In genomic region chr5:130196307-130196706, GRCm38 (mm10) we compare ENCODE assay signal across 18 mouse cellular contexts. TPM values are rescaled to one million over a fixed set of nuclear protein-coding genes. Genes with fewer than 3 reads are reported as not detected.
DNase-seq lines count a peak whose midpoint lies in the region; ATAC-seq lines count a peak whose summit lies in the region.
"Had no signal": no experiment of that assay in that cellular context is flagged by ENCODE, and none has a peak within 500 bp of the region (broad histone marks: within the 10 kb centered on the region; RNA-seq: fewer than 3 reads in every experiment).

No protein-coding gene starts in this region.

- 0 out of 2 replicates have a peak overlapping the region, but pooled peaks have one; percentile 11 for H3K27ac ChIP-seq in kidney, embryonic 16.5 days (ENCODE audit: low read length)
- H3K27ac ChIP-seq: heart, adult 2 months; hindbrain, postnatal 0 days had no signal

- no peak overlapping the region for H3K9ac ChIP-seq in kidney, embryonic 16.5 days (replicated peaks; ENCODE audit: low read length)

- H3K4me1 ChIP-seq in kidney, embryonic 16.5 days (ENCODE audit: insufficient read depth, low read length) = no peaks in the 10 kb centered on the region

- H3K4me3 ChIP-seq in kidney, embryonic 16.5 days (ENCODE audit: low read length) = no peak overlapping the region
- H3K4me3 ChIP-seq: erythroblast, embryonic 14.5 days; heart, adult 2 months had no signal

- 62% methylated on average over 1 of the region's 1 CpGs for WGBS in kidney, embryonic 16.5 days

- H3K27me3 ChIP-seq in kidney, embryonic 16.5 days (ENCODE audit: insufficient read depth, low read length) = no peaks in the 10 kb centered on the region

- ATAC-seq in frontal cortex, adult (ENCODE audit: low TSS enrichment) = peak; percentile 34; the same call in 1 of the 2 replicates
- ATAC-seq in kidney, embryonic 16.5 days (ENCODE audit: low FRiP score, low TSS enrichment) = peak; percentile 36; the same call in 1 of the 2 replicates
- ATAC-seq: hindbrain, postnatal 0 days had no signal

- H3K36me3 ChIP-seq in kidney, embryonic 16.5 days (ENCODE audit: insufficient read depth, low read length) = peaks cover 30% of the 10 kb centered on the region

- no peaks in the 10 kb centered on the region for H3K9me3 ChIP-seq in kidney, embryonic 16.5 days (ENCODE audit: low read length)

- no peak for DNase-seq in frontal cortex, postnatal 25 days (ENCODE audit: low spot score in 2 of 2)
- no peak for DNase-seq in kidney, adult 9 months
- DNase-seq in A20 (ENCODE audit: low read depth, low spot score) = peak; percentile 70
- DNase-seq in induced T-regulatory cell, adult 2 months (ENCODE audit: low read depth) = peak; percentile 76
- DNase-seq in Muller cell, postnatal 12 days (ENCODE audit: inconsistent ontology term) = no peak
- DNase-seq in lung, postnatal 4 days = no peak
- DNase-seq: adrenal gland, postnatal 36 days; cerebellum, postnatal 10 days; heart, adult 2 months; heart, postnatal 36 days; kidney, postnatal 4 days; lung, postnatal 14 days; midbrain, embryonic 14.5 days; right cerebral cortex, postnatal 25 days had no signal

- no peak overlapping the region for H3K4me2 ChIP-seq in kidney, embryonic 16.5 days (replicated peaks; ENCODE audit: low read depth, low read length)

RNA-seq across cellular contexts. Expression of gene Tmem248, which starts 20.6 kb away (rescaled TPM):
- polyA plus RNA-seq in kidney, embryonic 16.5 days (2015; fragmentation: Nextera tagmentation; extraction: Ambion mirVana) = 33.4 and 35.1 TPM in 2 replicates

RNA-seq across cellular contexts. Expression of gene Rabgef1, which starts 24.7 kb away (rescaled TPM):
- 32.6 and 33.2 TPM in 2 replicates for polyA plus RNA-seq in kidney, embryonic 16.5 days (2015; fragmentation: Nextera tagmentation; extraction: Ambion mirVana)

RNA-seq across cellular contexts. Expression of gene Kctd7, which starts 51.6 kb away (rescaled TPM):
- 5.9 and 6.3 TPM in 2 replicates for polyA plus RNA-seq in kidney, embryonic 16.5 days (2015; fragmentation: Nextera tagmentation; extraction: Ambion mirVana)

RNA-seq across cellular contexts. Expression of gene Sbds, which starts 59.0 kb away (rescaled TPM):
- 72.2 and 77.6 TPM in 2 replicates for polyA plus RNA-seq in kidney, embryonic 16.5 days (2015; fragmentation: Nextera tagmentation; extraction: Ambion mirVana)

RNA-seq across cellular contexts. Expression of gene Tyw1, which starts 59.1 kb away (rescaled TPM):
- polyA plus RNA-seq in kidney, embryonic 16.5 days (2015; fragmentation: Nextera tagmentation; extraction: Ambion mirVana) = 30.2 and 34.1 TPM in 2 replicates

Comparison
In these comparisons a context has a peak if more than half of its experiments do, and no peak if none do; other contexts are left out.
1. DNase-seq: peak in A20 (single experiment) and induced T-regulatory cell, adult 2 months (single experiment); none in frontal cortex, postnatal 25 days (0 of 2), kidney, adult 9 months (single experiment), Muller cell, postnatal 12 days (single experiment) and lung, postnatal 4 days (0 of 2).